Mouse (Mus musculus): Measurements from ENCODE around the gene Zfp985. TPM values are rescaled to one million over a fixed set of nuclear protein-coding genes. Genes with fewer than 3 reads are reported as not detected.
"Not testable (repeated sequence)": the region's sequence is repeated elsewhere in the genome, so short reads cannot be mapped to it uniquely, and the experiment has no call there.

The Zfp985 gene
- polyA plus RNA-seq, 1 experiment: 0.03 TPM

- DNase-seq (ENCODE audit: low read depth): no peak
- no peak for TF ChIP-seq POLR2A (IDR thresholded peaks at IDR 0.05; ENCODE audit: borderline replicate concordance, extremely low read depth, insufficient read depth, insufficient read length, poor library complexity, severe bottlenecking)
Observed at GRCm38 (mm10) chr4:147565426-147566220, 12.5 kb downstream of the Zfp985 start.

- DNase-seq (ENCODE audit: low read depth): not testable (repeated sequence)
Observed at GRCm38 (mm10) chr4:147571156-147571555, 18.1 kb downstream of the Zfp985 start.

- DNase-seq (ENCODE audit: low read depth): not testable (repeated sequence)
Observed at GRCm38 (mm10) chr4:147579371-147579770, 26.3 kb downstream of the Zfp985 start.

GRCm38 (mm10) chr4:147586511-147587473 is 33.7 kb downstream of the Zfp985 start:
- TF ChIP-seq CTCF (IDR thresholded peaks at IDR 0.05; ENCODE audit: borderline replicate concordance, extremely low read depth, insufficient read depth, insufficient read length): no peak
- no peak for TF ChIP-seq POLR2A (IDR thresholded peaks at IDR 0.05; ENCODE audit: borderline replicate concordance, extremely low read depth, insufficient read depth, insufficient read length, poor library complexity, severe bottlenecking)

GRCm38 (mm10) chr4:147594630-147595029 is 41.6 kb downstream of the Zfp985 start:
- DNase-seq (ENCODE audit: low read depth): not testable (repeated sequence)

More at GRCm38 (mm10) chr4:147586511-147587473, 33.7 kb downstream of the Zfp985 start:
- DNase-seq (ENCODE audit: low read depth): no peak

- TF ChIP-seq CTCF (IDR thresholded peaks at IDR 0.05; ENCODE audit: borderline replicate concordance, extremely low read depth, insufficient read depth, insufficient read length) (no peak), POLR2A (IDR thresholded peaks at IDR 0.05; ENCODE audit: borderline replicate concordance, extremely low read depth, insufficient read depth, insufficient read length, poor library complexity, severe bottlenecking) (no peak)
- DNase-seq (ENCODE audit: low read depth): no peak
Observed at GRCm38 (mm10) chr4:147597685-147598084, 44.6 kb downstream of the Zfp985 start.

GRCm38 (mm10) chr4:147598831-147599230 is 45.8 kb downstream of the Zfp985 start:
- DNase-seq (ENCODE audit: low read depth): no peak
- TF ChIP-seq CTCF (IDR thresholded peaks at IDR 0.05; ENCODE audit: borderline replicate concordance, extremely low read depth, insufficient read depth, insufficient read length): no peak
- no peak for TF ChIP-seq POLR2A (IDR thresholded peaks at IDR 0.05; ENCODE audit: borderline replicate concordance, extremely low read depth, insufficient read depth, insufficient read length, poor library complexity, severe bottlenecking)

- no peak for DNase-seq (ENCODE audit: low read depth)
- TF ChIP-seq CTCF (IDR thresholded peaks at IDR 0.05; ENCODE audit: borderline replicate concordance, extremely low read depth, insufficient read depth, insufficient read length) (no peak), POLR2A (IDR thresholded peaks at IDR 0.05; ENCODE audit: borderline replicate concordance, extremely low read depth, insufficient read depth, insufficient read length, poor library complexity, severe bottlenecking) (no peak)
Observed at GRCm38 (mm10) chr4:147601881-147602280, 48.8 kb downstream of the Zfp985 start.

GRCm38 (mm10) chr4:147603806-147604205 is 50.7 kb downstream of the Zfp985 start:
- no peak for DNase-seq (ENCODE audit: low read depth)
- no peak for TF ChIP-seq POLR2A (IDR thresholded peaks at IDR 0.05; ENCODE audit: borderline replicate concordance, extremely low read depth, insufficient read depth, insufficient read length, poor library complexity, severe bottlenecking)
- no peak for TF ChIP-seq CTCF (IDR thresholded peaks at IDR 0.05; ENCODE audit: borderline replicate concordance, extremely low read depth, insufficient read depth, insufficient read length)

GRCm38 (mm10) chr4:147605521-147605920 is 52.4 kb downstream of the Zfp985 start:
- no peak for DNase-seq (ENCODE audit: low read depth)
- TF ChIP-seq POLR2A (IDR thresholded peaks at IDR 0.05; ENCODE audit: borderline replicate concordance, extremely low read depth, insufficient read depth, insufficient read length, poor library complexity, severe bottlenecking): no peak
- TF ChIP-seq CTCF (IDR thresholded peaks at IDR 0.05; ENCODE audit: borderline replicate concordance, extremely low read depth, insufficient read depth, insufficient read length): no peak

GRCm38 (mm10) chr4:147606511-147606910 is 53.4 kb downstream of the Zfp985 start:
- not testable (repeated sequence) for DNase-seq (ENCODE audit: low read depth)

GRCm38 (mm10) chr4:147633818-147634262 is 80.8 kb downstream of the Zfp985 start:
- not testable (repeated sequence) for DNase-seq (ENCODE audit: low read depth)

Other genes starting within 250 kb of the Zfp985 start
- 0.04 and 0.10 TPM in 2 replicates for gene Zfp988, start 247.6 kb upstream of the Zfp985 start, polyA plus RNA-seq (2012; rRNA removed)
- gene Zfp978, start 192.0 kb upstream of the Zfp985 start, polyA plus RNA-seq (2012; rRNA removed): not detected in 2 replicates
- 0.87 and 1.4 TPM in 2 replicates for gene Zfp982, start 60.9 kb upstream of the Zfp985 start, polyA plus RNA-seq (2012; rRNA removed)
- gene Gm16503, start 13.1 kb upstream of the Zfp985 start, polyA plus RNA-seq (2012; rRNA removed): 0.57 and 0.90 TPM in 2 replicates
- gene Zfp979, start 89.2 kb downstream of the Zfp985 start, polyA plus RNA-seq (2012; rRNA removed): 0.59 and 1.1 TPM in 2 replicates
- gene Zfp534, start 149.3 kb downstream of the Zfp985 start, polyA plus RNA-seq (2012; rRNA removed): not detected in 2 replicates